Mouse (Mus musculus) liver, embryonic 16.5 days (tissue): ENCODE data around the gene Arl6ip4. TPM values are rescaled to one million over a fixed set of nuclear protein-coding genes. Genes with fewer than 3 reads are reported as not detected.

Experiments used
- ATAC-seq: fragments of 200-750 bp; cut with Nextera tagmentation; 2 replicates; pipeline ENCODE4 v1.8.0; 2017; ENCODE audit warnings: low read depth, mild to moderate bottlenecking, moderate number of reproducible peaks, moderate library complexity
- H3K27ac ChIP-seq: fragments of 300-500 bp; sonication (generic); 2 replicates; pipeline ENCODE4 v1.5.1; 2014; ENCODE audit warnings: mild to moderate bottlenecking, low read length
- H3K27me3 ChIP-seq: fragments of 300-500 bp; sonication (generic); 2 replicates; pipeline ENCODE4 v1.6.1; 2014; ENCODE audit warnings: low read depth, low read length, mixed read lengths; ENCODE audit not compliant: control insufficient read depth, insufficient read depth
- H3K36me3 ChIP-seq: fragments of 300-500 bp; sonication (generic); 2 replicates; pipeline ENCODE4 v1.6.1; 2014; ENCODE audit warnings: mild to moderate bottlenecking; ENCODE audit not compliant: control insufficient read depth, insufficient read depth
- H3K4me1 ChIP-seq: fragments of 300-500 bp; sonication (generic); 2 replicates; pipeline ENCODE4 v1.6.1; 2014; ENCODE audit warnings: low read depth, low read length, mixed read lengths; ENCODE audit not compliant: control insufficient read depth
- H3K4me2 ChIP-seq: fragments of 300-500 bp; sonication (generic); 2 replicates; pipeline ENCODE4 v1.6.1; 2014; ENCODE audit warnings: low read depth, low read length, mixed read lengths
- H3K4me3 ChIP-seq: fragments of 300-500 bp; sonication (generic); 2 replicates; pipeline ENCODE4 v1.5.1; 2014; ENCODE audit warnings: low read depth, mild to moderate bottlenecking, low read length
- H3K9ac ChIP-seq: fragments of 300-500 bp; sonication (generic); 2 replicates; pipeline ENCODE4 v1.6.1; 2014; ENCODE audit warnings: low read depth, low read length
- H3K9me3 ChIP-seq: fragments of 300-500 bp; sonication (generic); replicated peaks from 2 replicates; pipeline ENCODE4 v1.6.1; 2016; ENCODE audit warnings: low read length; ENCODE audit not compliant: control insufficient read depth
- WGBS: fragments of 180-500 bp; shearing (Covaris S2); extraction: QIAGEN DNeasy Blood & Tissue Kit; methylation state at CpG from one replicate; pipeline ENCODE4 v1.1.7; 2014; ENCODE audit not compliant: insufficient replicate concordance; 5-methylcytosine and 5-hydroxymethylcytosine counted together
- polyA plus RNA-seq: library from polyadenylated mRNA; unstranded; fragments of >200 nt; fragmentation: Nextera tagmentation; extraction: Ambion mirVana; gene quantifications from 2 replicates; pipeline ENCODE4 v1.2.1, GENCODE M21; 2015

The Arl6ip4 gene
- polyA plus RNA-seq, 1 experiment from 2014 or later, result 46.9 TPM

GRCm38 (mm10) chr5:124102326-124102725 lies 13.6 kb upstream of the Arl6ip4 start:
- no peak overlapping the region for H3K9ac ChIP-seq
- no peak overlapping the region for H3K4me3 ChIP-seq
- H3K4me1 ChIP-seq, result no peaks in the 10 kb centered on the region
- no peak overlapping the region for H3K4me2 ChIP-seq
- no peak overlapping the region for H3K27ac ChIP-seq
- H3K27me3 ChIP-seq, result no peaks in the 10 kb centered on the region
- WGBS, result 74% methylated on average over 6 of the region's 6 CpGs
- no peaks in the 10 kb centered on the region for H3K36me3 ChIP-seq
- ATAC-seq, result no peak
- H3K9me3 ChIP-seq, result no peaks in the 10 kb centered on the region

GRCm38 (mm10) chr5:124103020-124103419 lies 12.9 kb upstream of the Arl6ip4 start:
- Histone ChIP-seq H3K9ac (no peak overlapping the region), H3K36me3 (no peaks in the 10 kb centered on the region), H3K27ac (no peak overlapping the region), H3K9me3 (no peaks in the 10 kb centered on the region), H3K4me2 (no peak overlapping the region), H3K4me1 (no peaks in the 10 kb centered on the region), H3K4me3 (no peak overlapping the region), H3K27me3 (no peaks in the 10 kb centered on the region)
- 76% methylated on average over 3 of the region's 3 CpGs for WGBS
- ATAC-seq, result no peak

DNA sequence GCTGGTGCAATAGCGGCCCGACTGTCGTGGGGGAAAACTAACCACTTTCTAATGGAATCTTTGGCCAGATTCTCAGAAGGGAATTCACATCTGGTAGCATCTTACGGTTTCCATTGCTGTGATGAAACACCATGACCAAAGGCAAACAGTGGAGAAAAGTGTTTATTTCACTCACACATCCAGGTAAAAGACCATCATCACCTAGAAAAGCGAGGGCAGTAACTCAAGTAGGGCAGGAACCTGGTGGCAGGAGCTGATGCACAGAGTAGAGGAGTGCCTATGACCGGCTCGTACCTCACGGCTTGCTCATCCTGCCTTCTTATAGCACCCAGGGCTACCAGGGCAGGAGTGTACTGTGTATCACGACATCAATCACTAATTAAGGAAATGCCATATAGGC lies 12.3 kb upstream of the Arl6ip4 start:
- no peak overlapping the region for H3K4me2 ChIP-seq
- WGBS, result 87% methylated on average over 9 of the region's 9 CpGs
- H3K9me3 ChIP-seq, result no peaks in the 10 kb centered on the region
- no peak overlapping the region for H3K4me3 ChIP-seq
- no peaks in the 10 kb centered on the region for H3K4me1 ChIP-seq
- no peaks in the 10 kb centered on the region for H3K36me3 ChIP-seq
- H3K27ac ChIP-seq, result no peak overlapping the region
- no peak overlapping the region for H3K9ac ChIP-seq
- no peaks in the 10 kb centered on the region for H3K27me3 ChIP-seq
- no peak for ATAC-seq

- peak overlapping the region; percentile 98 for H3K4me2 ChIP-seq
- no peaks in the 10 kb centered on the region for H3K27me3 ChIP-seq
- no peaks in the 10 kb centered on the region for H3K9me3 ChIP-seq
- no peak for ATAC-seq
- no peaks in the 10 kb centered on the region for H3K36me3 ChIP-seq
- H3K9ac ChIP-seq, result peak overlapping the region; percentile 91
- peak overlapping the region; percentile 98 for H3K4me3 ChIP-seq
- peaks cover 31% of the 10 kb centered on the region for H3K4me1 ChIP-seq
- 20% methylated on average over 17 of the region's 17 CpGs for WGBS
- H3K27ac ChIP-seq, result peak overlapping the region; percentile 98
Observed at GRCm38 (mm10) chr5:124111077-124111741, 4.7 kb upstream of the Arl6ip4 start.

DNA sequence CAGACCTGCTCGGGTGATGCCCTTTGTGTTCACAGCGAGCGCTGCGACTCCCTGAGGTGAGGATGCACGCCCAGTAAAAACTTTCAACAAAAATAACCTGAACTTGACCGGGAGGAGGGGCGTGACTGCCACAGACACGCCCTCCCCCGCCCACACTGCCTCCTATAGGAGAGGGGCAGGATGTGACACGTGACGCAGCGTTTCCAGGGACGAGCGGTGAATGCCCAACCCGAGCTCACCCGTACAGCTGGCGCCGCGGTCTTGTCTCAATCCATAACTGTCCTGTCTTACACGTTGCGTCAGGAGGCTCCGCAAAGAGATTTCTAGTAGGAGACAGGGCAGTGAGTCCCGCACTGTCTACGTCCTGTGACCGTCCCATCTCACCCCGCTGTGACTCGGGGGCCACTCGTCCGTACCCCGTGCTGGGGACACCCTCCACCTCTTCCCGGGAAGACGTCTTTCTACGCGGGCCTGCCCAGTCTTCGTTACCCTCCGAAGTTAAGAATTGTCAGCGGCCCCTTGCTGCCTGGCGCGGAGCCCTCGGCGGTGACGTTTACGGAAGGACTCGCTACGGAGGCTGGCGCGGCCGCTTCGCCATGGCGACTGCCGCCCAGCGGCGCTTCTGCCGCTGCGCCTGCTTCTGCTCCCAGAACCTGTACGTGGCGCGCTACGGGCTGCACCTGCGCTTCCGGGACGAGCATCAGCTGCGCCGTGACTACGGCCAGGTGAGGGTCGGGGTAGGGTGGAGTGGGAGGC lies 4.0 kb upstream of the Arl6ip4 start, which contains the start of gene Ogfod2:
TSS of gene Ogfod2 (plus strand) at position 556 of the 756 bp plus-strand sequence.
- ATAC-seq, result peak; percentile 95
- peaks cover 37% of the 10 kb centered on the region for H3K4me1 ChIP-seq
- H3K4me3 ChIP-seq, result peak within 1 kb of the TSS; percentile 98
- peak within 1 kb of the TSS; percentile 91 for H3K9ac ChIP-seq
- H3K27ac ChIP-seq, result peak within 1 kb of the TSS; percentile 98
- no peaks in the 10 kb centered on the region for H3K36me3 ChIP-seq
- H3K9me3 ChIP-seq, result no peaks in the 10 kb centered on the region
- no peaks in the 10 kb centered on the region for H3K27me3 ChIP-seq
- peak within 1 kb of the TSS; percentile 98 for H3K4me2 ChIP-seq
- WGBS, result under 1% methylated on average over 66 of the region's 66 CpGs

GRCm38 (mm10) chr5:124112531-124112930 lies 3.4 kb upstream of the Arl6ip4 start:
- H3K27ac ChIP-seq, result peak overlapping the region; percentile 98
- H3K4me1 ChIP-seq, result peaks cover 43% of the 10 kb centered on the region
- under 1% methylated on average over 18 of the region's 18 CpGs for WGBS
- no peaks in the 10 kb centered on the region; the same call in 1 of the 2 replicates for H3K36me3 ChIP-seq
- no peak; the same call in 1 of the 2 replicates for ATAC-seq
- peak overlapping the region; percentile 98 for H3K4me2 ChIP-seq
- H3K9me3 ChIP-seq, result no peaks in the 10 kb centered on the region
- H3K4me3 ChIP-seq, result peak overlapping the region; percentile 98
- H3K9ac ChIP-seq, result peak overlapping the region; percentile 91
- H3K27me3 ChIP-seq, result no peaks in the 10 kb centered on the region

- no peaks in the 10 kb centered on the region for H3K27me3 ChIP-seq
- WGBS, result 17% methylated on average over 14 of the region's 14 CpGs
- no peak for ATAC-seq
- H3K9me3 ChIP-seq, result no peaks in the 10 kb centered on the region
- peak overlapping the region; percentile 91 for H3K9ac ChIP-seq
- H3K4me1 ChIP-seq, result peaks cover 43% of the 10 kb centered on the region
- H3K36me3 ChIP-seq, result peaks cover 1% of the 10 kb centered on the region; the same call in 1 of the 2 replicates
- H3K4me2 ChIP-seq, result peak overlapping the region; percentile 98
- peak overlapping the region; percentile 98 for H3K27ac ChIP-seq
- H3K4me3 ChIP-seq, result peak overlapping the region; percentile 98
Observed at GRCm38 (mm10) chr5:124113030-124113429, 2.9 kb upstream of the Arl6ip4 start.

DNA sequence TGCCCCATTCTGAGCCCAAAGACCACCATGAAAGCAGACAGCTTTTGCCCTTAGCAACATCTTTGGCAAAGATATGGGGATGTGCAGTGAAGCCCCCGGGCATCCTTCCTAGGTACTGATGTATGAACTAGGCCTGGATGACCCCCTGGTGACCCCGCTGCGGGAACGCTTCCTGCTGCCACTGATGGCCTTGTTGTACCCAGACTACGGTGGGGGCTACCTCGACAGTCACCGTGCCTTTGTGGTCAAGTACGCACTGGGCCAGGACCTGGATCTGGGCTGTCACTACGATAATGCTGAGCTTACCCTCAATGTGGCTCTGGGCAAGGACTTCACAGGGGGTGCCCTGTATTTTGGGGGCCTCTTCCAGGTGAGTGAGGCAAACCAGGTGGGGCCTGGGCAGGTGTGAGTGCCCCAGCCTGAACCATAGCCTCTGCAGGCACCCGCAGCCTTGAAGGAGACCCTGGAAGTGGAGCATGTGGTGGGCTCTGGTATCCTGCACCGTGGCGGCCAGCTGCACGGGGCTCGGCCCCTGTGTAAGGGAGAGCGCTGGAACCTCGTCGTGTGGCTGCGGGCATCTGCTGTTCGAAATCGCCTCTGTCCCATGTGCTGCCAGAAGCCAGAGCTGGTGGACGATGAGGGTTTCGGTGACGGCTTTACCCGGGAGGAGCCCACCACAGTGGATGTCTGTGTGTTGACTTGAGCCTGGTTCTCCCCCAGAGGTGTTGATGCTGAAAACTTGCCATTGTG lies 1.4 kb upstream of the Arl6ip4 start:
- H3K4me3 ChIP-seq, result no peak overlapping the region
- no peak overlapping the region for H3K27ac ChIP-seq
- no peaks in the 10 kb centered on the region for H3K9me3 ChIP-seq
- H3K4me2 ChIP-seq, result no peak overlapping the region
- 89% methylated on average over 24 of the region's 24 CpGs for WGBS
- H3K9ac ChIP-seq, result no peak overlapping the region
- no peak for ATAC-seq
- peaks cover 4% of the 10 kb centered on the region; the same call in 1 of the 2 replicates for H3K36me3 ChIP-seq
- no peaks in the 10 kb centered on the region for H3K27me3 ChIP-seq
- H3K4me1 ChIP-seq, result peaks cover 43% of the 10 kb centered on the region
